Mouse (Mus musculus): ENCODE data around the gene Zfp965. TPM values are rescaled to one million over a fixed set of nuclear protein-coding genes. Genes with fewer than 3 reads are reported as not detected.

The Zfp965 gene
- polyA plus RNA-seq (2012; rRNA removed): 0.93 and 1.1 TPM in 2 replicates

GRCm38 (mm10) chr2:175469685-175470084, at the start of gene Zfp965:
Gene Zfp965, plus strand, starts transcription at chr2:175469985.

GRCm38 (mm10) chr2:175435707-175436106, 34.1 kb upstream of the Zfp965 start, which contains the start of gene Gm4724:
Gene Gm4724, minus strand, starts transcription at chr2:175435807.

Other genes starting within 250 kb of the Zfp965 start
- not detected in 2 replicates for gene Gm14440, start 194.9 kb upstream of the Zfp965 start, polyA plus RNA-seq (2012; rRNA removed)
- 3.4 and 3.8 TPM in 2 replicates for gene Gm4631, start 131.8 kb upstream of the Zfp965 start, polyA plus RNA-seq (2012; rRNA removed)
- gene Zfp968, start 97.5 kb upstream of the Zfp965 start, polyA plus RNA-seq (2012; rRNA removed): 0.91 and 0.93 TPM in 2 replicates
- 1.9 and 2.1 TPM in 2 replicates for gene Gm4724, start 34.2 kb upstream of the Zfp965 start, polyA plus RNA-seq (2012; rRNA removed)
- not detected in 2 replicates for gene Gm11007, start 174.0 kb downstream of the Zfp965 start, polyA plus RNA-seq (2012; rRNA removed)
- gene Zfp969, start 233.7 kb downstream of the Zfp965 start, polyA plus RNA-seq (2012; rRNA removed): not detected in 2 replicates

Data from liver, embryonic 14 days (tissue).